Mouse (Mus musculus) forebrain, postnatal 0 days (tissue): ENCODE data around the gene Cxcl16. TPM values are rescaled to one million over a fixed set of nuclear protein-coding genes. Genes with fewer than 3 reads are reported as not detected.

ENCODE experiments used
- ATAC-seq: fragments of 200-750 bp; cut with Nextera tagmentation; 2 replicates; pipeline ENCODE4 v1.8.0; 2017; ENCODE audit warnings: mild to moderate bottlenecking, moderate library complexity
- DNase-seq: peaks from one replicate; pipeline ENCODE4 v3.0.0-alpha.2; 2015
- H3K27ac ChIP-seq: fragments of 300-500 bp; sonication (generic); 2 replicates; pipeline ENCODE4 v1.5.1; 2014; ENCODE audit warnings: low read depth, mild to moderate bottlenecking, antibody characterized with exemption, low read length, moderate library complexity, mixed read lengths
- H3K27me3 ChIP-seq: fragments of 300-500 bp; sonication (generic); 2 replicates; pipeline ENCODE4 v1.6.1; 2014; ENCODE audit warnings: mild to moderate bottlenecking, low read length, mixed read lengths; ENCODE audit not compliant: insufficient read depth
- H3K36me3 ChIP-seq: fragments of 300-500 bp; sonication (generic); 2 replicates; pipeline ENCODE4 v1.6.1; 2014; ENCODE audit warnings: mild to moderate bottlenecking, moderate library complexity; ENCODE audit not compliant: insufficient read depth
- H3K4me1 ChIP-seq: fragments of 300-500 bp; sonication (generic); 2 replicates; pipeline ENCODE4 v1.6.1; 2014; ENCODE audit warnings: antibody characterized with exemption; ENCODE audit not compliant: insufficient read depth
- H3K4me2 ChIP-seq: fragments of 300-500 bp; sonication (generic); 2 replicates; pipeline ENCODE4 v1.6.1; 2014; ENCODE audit warnings: low read depth, mild to moderate bottlenecking, moderate library complexity
- H3K4me3 ChIP-seq: fragments of 300-500 bp; sonication (generic); 2 replicates; pipeline ENCODE4 v1.5.1; 2014; ENCODE audit warnings: low read depth, low read length, mixed read lengths
- H3K9ac ChIP-seq: fragments of 300-500 bp; sonication (generic); 2 replicates; pipeline ENCODE4 v1.6.1; 2014; ENCODE audit warnings: mild to moderate bottlenecking
- H3K9me3 ChIP-seq: fragments of 300-500 bp; sonication (generic); 2 replicates; pipeline ENCODE4 v1.6.1; 2016; ENCODE audit warnings: low read length
- CTCF ChIP-seq: sonication (generic); IDR thresholded peaks from 2 replicates; pipeline ENCODE4 v1.5.1; 2016; ENCODE audit warnings: antibody characterized with exemption, control low read depth, low read depth
- WGBS: fragments of 180-500 bp; shearing (Covaris S2); extraction: QIAGEN DNeasy Blood & Tissue Kit; methylation state at CpG from one replicate; pipeline ENCODE4 v1.1.7; 2014; 5-methylcytosine and 5-hydroxymethylcytosine counted together
- microRNA-seq, 2 experiments: library from miRNA; unstranded; fragments of <30 nt; microRNA quantifications; one replicate each; pipeline ENCODE4; 2016
- polyA plus RNA-seq: library from polyadenylated mRNA; unstranded; fragments of >200 nt; fragmentation: Nextera tagmentation; extraction: Ambion mirVana; gene quantifications from 2 replicates; pipeline ENCODE4 v1.2.1, GENCODE M21; 2015
- total RNA-seq: library from RNA; depleted of rRNA; stranded (reverse); fragments of >200 nt; gene quantifications from 2 replicates; pipeline ENCODE4 v1.2.3, GENCODE M21; 2014; rRNA removed

The Cxcl16 gene
- total and polyA plus RNA-seq, 2 experiments from 2014 or later: 2.3 to 2.4 TPM

DNA sequence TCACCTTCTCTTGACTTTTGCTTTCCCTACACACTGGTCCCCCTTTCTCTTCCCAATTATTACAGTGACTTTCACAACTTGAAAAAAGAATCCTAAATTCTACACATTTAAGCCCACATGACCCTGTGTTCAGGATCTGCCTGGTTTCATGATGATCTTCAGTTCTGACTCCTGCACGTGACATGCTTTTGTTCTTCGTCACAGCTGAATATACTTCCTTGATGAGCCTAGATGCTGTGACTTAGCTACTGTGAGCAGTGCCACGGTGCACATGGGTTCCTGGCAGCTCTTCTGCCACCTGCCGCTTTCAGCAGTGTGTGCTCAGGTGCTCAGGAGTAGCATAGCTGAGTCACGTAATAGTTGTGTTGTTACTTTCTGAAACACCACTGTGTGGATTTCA is 47.2 kb downstream of the Cxcl16 start:
- Histone ChIP-seq H3K9ac (no peak overlapping the region), H3K4me3 (no peak overlapping the region), H3K9me3 (no peaks in the 10 kb centered on the region), H3K4me2 (no peak overlapping the region), H3K27ac (no peak overlapping the region), H3K36me3 (no peaks in the 10 kb centered on the region), H3K4me1 (peaks cover 11% of the 10 kb centered on the region), H3K27me3 (no peaks in the 10 kb centered on the region)
- DNase-seq (no peak), ATAC-seq (no peak)
- TF ChIP-seq CTCF: no peak
- WGBS: 74% methylated on average over 5 of the region's 5 CpGs

GRCm38 (mm10) chr11:70410297-70410643 is 49.5 kb downstream of the Cxcl16 start:
- ATAC-seq (no peak), DNase-seq (no peak)
- peak overlapping the region; percentile 89 for H3K4me2 ChIP-seq
- H3K27ac ChIP-seq: peak overlapping the region; percentile 86
- WGBS: 60% methylated on average over 6 of the region's 6 CpGs
- no peaks in the 10 kb centered on the region for H3K27me3 ChIP-seq
- no peaks in the 10 kb centered on the region for H3K9me3 ChIP-seq
- peak overlapping the region; percentile 96 for H3K4me3 ChIP-seq
- peaks cover 11% of the 10 kb centered on the region for H3K4me1 ChIP-seq
- H3K9ac ChIP-seq: peak overlapping the region; percentile 96
- peaks cover 6% of the 10 kb centered on the region for H3K36me3 ChIP-seq
- no peak for TF ChIP-seq CTCF

GRCm38 (mm10) chr11:70409594-70410296 is 50.0 kb downstream of the Cxcl16 start, which contains the start of gene Pelp1:
Gene Pelp1 (minus strand): TSS chr11:70410031.
- under 1% methylated on average over 59 of the region's 59 CpGs for WGBS
- peaks cover 7% of the 10 kb centered on the region for H3K36me3 ChIP-seq
- H3K4me2 ChIP-seq: peak within 1 kb of the TSS; percentile 89
- no peak; the same call in 1 of the 2 replicates for TF ChIP-seq CTCF
- peak; percentile 98 for DNase-seq
- H3K9me3 ChIP-seq: no peaks in the 10 kb centered on the region
- H3K9ac ChIP-seq: peak within 1 kb of the TSS; percentile 96
- ATAC-seq: peak; percentile 98
- no peaks in the 10 kb centered on the region for H3K27me3 ChIP-seq
- peak within 1 kb of the TSS; percentile 96 for H3K4me3 ChIP-seq
- H3K27ac ChIP-seq: peak within 1 kb of the TSS; percentile 86
- peaks cover 11% of the 10 kb centered on the region for H3K4me1 ChIP-seq

Small RNA genes within 50 kb of the gene (microRNA-seq; reads per million reads assigned to microRNA genes)
- gene Mir7115: 0.73 to 1.5 reads per million in 2 experiments

Other genes starting within 250 kb of the Cxcl16 start
Only the 30 nearest of the 31 such genes appear.
- gene Slc16a13, start 238.9 kb downstream of the Cxcl16 start, total RNA-seq: 9.8 and 10.9 TPM in 2 replicates
- 8.2 and 9.6 TPM in 2 replicates for gene Slc16a13, start 238.9 kb downstream of the Cxcl16 start, polyA plus RNA-seq
- 4.2 TPM in 2 replicates for gene Bcl6b, start 230.2 kb downstream of the Cxcl16 start, total RNA-seq
- gene Bcl6b, start 230.2 kb downstream of the Cxcl16 start, polyA plus RNA-seq: 3.8 and 5.3 TPM in 2 replicates
- gene 0610010K14Rik, start 222.1 kb downstream of the Cxcl16 start, total RNA-seq: 48.7 and 54.1 TPM in 2 replicates
- 161 and 207 TPM in 2 replicates for gene 0610010K14Rik, start 222.1 kb downstream of the Cxcl16 start, polyA plus RNA-seq
- gene Gm21988, start 220.2 kb downstream of the Cxcl16 start, total RNA-seq: 4.9 and 7.4 TPM in 2 replicates
- gene Gm21988, start 220.2 kb downstream of the Cxcl16 start, polyA plus RNA-seq: 16.6 and 19.4 TPM in 2 replicates
- 24.6 and 48.0 TPM in 2 replicates for gene Rnasek, start 220.1 kb downstream of the Cxcl16 start, total RNA-seq
- gene Rnasek, start 220.1 kb downstream of the Cxcl16 start, polyA plus RNA-seq: 520 and 544 TPM in 2 replicates
- 0.10 and 0.31 TPM in 2 replicates for gene Alox12, start 204.6 kb downstream of the Cxcl16 start, total RNA-seq
- gene Alox12, start 204.6 kb downstream of the Cxcl16 start, polyA plus RNA-seq: 0.46 and 0.59 TPM in 2 replicates
- 0.10 TPM in 1 of 2 replicates, not detected in the other for gene Alox12e, start 137.4 kb downstream of the Cxcl16 start, total RNA-seq
- 0.08 TPM in 2 replicates for gene Alox12e, start 137.4 kb downstream of the Cxcl16 start, polyA plus RNA-seq
- gene Alox15, start 108.0 kb downstream of the Cxcl16 start, total RNA-seq: not detected in 2 replicates
- 0.09 TPM in 1 of 2 replicates, not detected in the other for gene Alox15, start 108.0 kb downstream of the Cxcl16 start, polyA plus RNA-seq
- 24.5 and 30.7 TPM in 2 replicates for gene Pelp1, start 50.0 kb downstream of the Cxcl16 start, total RNA-seq
- 21.0 and 31.3 TPM in 2 replicates for gene Pelp1, start 50.0 kb downstream of the Cxcl16 start, polyA plus RNA-seq
- gene Arrb2, start 27.3 kb downstream of the Cxcl16 start, total RNA-seq: 71.9 and 74.4 TPM in 2 replicates
- gene Arrb2, start 27.3 kb downstream of the Cxcl16 start, polyA plus RNA-seq: 39.6 and 44.9 TPM in 2 replicates
- 21.2 and 41.3 TPM in 2 replicates for gene Med11, start 8.1 kb downstream of the Cxcl16 start, total RNA-seq
- gene Med11, start 8.1 kb downstream of the Cxcl16 start, polyA plus RNA-seq: 35.3 and 35.6 TPM in 2 replicates
- gene Zmynd15, start 551 bp downstream of the Cxcl16 start, total RNA-seq: 0.54 and 1.1 TPM in 2 replicates
- gene Zmynd15, start 551 bp downstream of the Cxcl16 start, polyA plus RNA-seq: 0.24 and 0.84 TPM in 2 replicates
- 2.8 and 6.3 TPM in 2 replicates for gene Tm4sf5, start 45.3 kb upstream of the Cxcl16 start, total RNA-seq
- 7.5 and 11.6 TPM in 2 replicates for gene Tm4sf5, start 45.3 kb upstream of the Cxcl16 start, polyA plus RNA-seq
- gene Vmo1, start 54.6 kb upstream of the Cxcl16 start, total RNA-seq: not detected in 2 replicates
- 0.24 TPM in 1 of 2 replicates, not detected in the other for gene Vmo1, start 54.6 kb upstream of the Cxcl16 start, polyA plus RNA-seq
- gene Gltpd2, start 59.2 kb upstream of the Cxcl16 start, total RNA-seq: not detected in 2 replicates
- gene Gltpd2, start 59.2 kb upstream of the Cxcl16 start, polyA plus RNA-seq: 0.18 and 0.25 TPM in 2 replicates
- 428 and 451 TPM in 2 replicates for gene Psmb6, start 65.4 kb upstream of the Cxcl16 start, total RNA-seq
- 820 and 1,026 TPM in 2 replicates for gene Psmb6, start 65.4 kb upstream of the Cxcl16 start, polyA plus RNA-seq
- not detected in 2 replicates for gene Gm40193, start 73.0 kb upstream of the Cxcl16 start, total RNA-seq
- not detected in 2 replicates for gene Gm40193, start 73.0 kb upstream of the Cxcl16 start, polyA plus RNA-seq
- 33.7 and 40.5 TPM in 2 replicates for gene Pld2, start 80.1 kb upstream of the Cxcl16 start, total RNA-seq
- 8.4 and 11.6 TPM in 2 replicates for gene Pld2, start 80.1 kb upstream of the Cxcl16 start, polyA plus RNA-seq
- gene Mink1, start 102.9 kb upstream of the Cxcl16 start, total RNA-seq: 63.5 and 81.2 TPM in 2 replicates
- gene Mink1, start 102.9 kb upstream of the Cxcl16 start, polyA plus RNA-seq: 9.5 and 15.0 TPM in 2 replicates
- gene 4930544D05Rik, start 155.9 kb upstream of the Cxcl16 start, total RNA-seq: 0.31 and 0.48 TPM in 2 replicates
- not detected in 2 replicates for gene 4930544D05Rik, start 155.9 kb upstream of the Cxcl16 start, polyA plus RNA-seq
- gene Chrne, start 159.2 kb upstream of the Cxcl16 start, total RNA-seq: 0.92 TPM in 1 of 2 replicates, not detected in the other
- gene Chrne, start 159.2 kb upstream of the Cxcl16 start, polyA plus RNA-seq: 0.58 and 1.0 TPM in 2 replicates
- gene Gp1ba, start 179.1 kb upstream of the Cxcl16 start, total RNA-seq: 0.10 TPM in 1 of 2 replicates, not detected in the other
- gene Gp1ba, start 179.1 kb upstream of the Cxcl16 start, polyA plus RNA-seq: 0.08 and 0.18 TPM in 2 replicates
- gene Rnf167, start 187.3 kb upstream of the Cxcl16 start, total RNA-seq: 63.2 and 76.4 TPM in 2 replicates
- gene Rnf167, start 187.3 kb upstream of the Cxcl16 start, polyA plus RNA-seq: 102 and 109 TPM in 2 replicates
- gene Slc25a11, start 187.5 kb upstream of the Cxcl16 start, total RNA-seq: 133 and 134 TPM in 2 replicates
- gene Slc25a11, start 187.5 kb upstream of the Cxcl16 start, polyA plus RNA-seq: 151 and 160 TPM in 2 replicates
- 386 and 408 TPM in 2 replicates for gene Pfn1, start 194.7 kb upstream of the Cxcl16 start, total RNA-seq
- 687 and 843 TPM in 2 replicates for gene Pfn1, start 194.7 kb upstream of the Cxcl16 start, polyA plus RNA-seq
- gene Eno3, start 197.2 kb upstream of the Cxcl16 start, total RNA-seq: 7.4 and 14.6 TPM in 2 replicates
- 4.3 and 5.5 TPM in 2 replicates for gene Eno3, start 197.2 kb upstream of the Cxcl16 start, polyA plus RNA-seq
- gene Spag7, start 209.4 kb upstream of the Cxcl16 start, total RNA-seq: 49.2 and 57.1 TPM in 2 replicates
- gene Spag7, start 209.4 kb upstream of the Cxcl16 start, polyA plus RNA-seq: 56.6 and 116 TPM in 2 replicates
- gene Camta2, start 228.1 kb upstream of the Cxcl16 start, total RNA-seq: 12.8 and 17.3 TPM in 2 replicates
- gene Camta2, start 228.1 kb upstream of the Cxcl16 start, polyA plus RNA-seq: 11.1 and 17.7 TPM in 2 replicates
- 0.62 and 0.69 TPM in 2 replicates for gene Inca1, start 240.2 kb upstream of the Cxcl16 start, total RNA-seq
- gene Inca1, start 240.2 kb upstream of the Cxcl16 start, polyA plus RNA-seq: 1.5 and 2.1 TPM in 2 replicates
- 16.8 and 25.9 TPM in 2 replicates for gene Kif1c, start 240.6 kb upstream of the Cxcl16 start, total RNA-seq
- gene Kif1c, start 240.6 kb upstream of the Cxcl16 start, polyA plus RNA-seq: 1.1 and 1.2 TPM in 2 replicates